Mouse (Mus musculus): Measurements from ENCODE around the gene Ms4a4d.
"Not testable (repeated sequence)": the region's sequence is repeated elsewhere in the genome, so short reads cannot be mapped to it uniquely, and the experiment has no call there.

GRCm38 (mm10) chr19:11517373-11517772 is 19.2 kb upstream of the Ms4a4d start:
- not testable (repeated sequence) for TF ChIP-seq CTCF (IDR thresholded peaks at IDR 0.05; ENCODE audit: control insufficient read depth, insufficient read depth, insufficient read length); FOSL1 (IDR thresholded peaks at IDR 0.05; ENCODE audit: insufficient read depth, low read length, poor library complexity, severe bottlenecking); MYOG (IDR thresholded peaks at IDR 0.05; ENCODE audit: control insufficient read depth, extremely low read depth, insufficient read length)

Data from C2C12 (cell line).